Mouse (Mus musculus): Measurements from ENCODE around the gene Galk2. TPM values are rescaled to one million over a fixed set of nuclear protein-coding genes. Genes with fewer than 3 reads are reported as not detected.

Galk2 gene
- polyA plus RNA-seq, 1 experiment: 5.8 TPM

- peaks cover 85% of the 10 kb centered on the region for H3K36me3 ChIP-seq (replicated peaks; ENCODE audit: low read length)
- TF ChIP-seq FLI1 (IDR thresholded peaks at IDR 0.05; ENCODE audit: low read length): no peak
Measured at GRCm38 (mm10) chr2:125933977-125934376, 75.1 kb downstream of the Galk2 start.

GRCm38 (mm10) chr2:125936396-125936795 is 77.5 kb downstream of the Galk2 start:
- Histone ChIP-seq H3K27me3 (replicated peaks) (no peaks in the 10 kb centered on the region), H3K4me3 (replicated peaks) (no peak overlapping the region), H3K4me1 (peaks cover 91% of the 10 kb centered on the region), H3K36me3 (replicated peaks; ENCODE audit: low read length) (peaks cover 84% of the 10 kb centered on the region), H3K9me3 (no peaks in the 10 kb centered on the region)
- no peak for TF ChIP-seq GATA1 (IDR thresholded peaks at IDR 0.05; ENCODE audit: borderline replicate concordance, low read length)
- no peak for TF ChIP-seq FLI1 (IDR thresholded peaks at IDR 0.05; ENCODE audit: low read length)

More at GRCm38 (mm10) chr2:125933977-125934376, 75.1 kb downstream of the Galk2 start:
- H3K4me3 ChIP-seq (replicated peaks): no peak overlapping the region
- no peaks in the 10 kb centered on the region for H3K9me3 ChIP-seq
- H3K27me3 ChIP-seq (replicated peaks): no peaks in the 10 kb centered on the region
- peaks cover 92% of the 10 kb centered on the region for H3K4me1 ChIP-seq

GRCm38 (mm10) chr2:125938993-125939642 is 80.2 kb downstream of the Galk2 start:
- peak overlapping the region; percentile 12 for H3K4me3 ChIP-seq (replicated peaks)
- TF ChIP-seq FLI1 (IDR thresholded peaks at IDR 0.05; ENCODE audit: low read length) (no peak), GATA1 (IDR thresholded peaks at IDR 0.05; ENCODE audit: borderline replicate concordance, low read length) (no peak)
- no peaks in the 10 kb centered on the region for H3K27me3 ChIP-seq (replicated peaks)
- no peaks in the 10 kb centered on the region for H3K9me3 ChIP-seq
- peaks cover 79% of the 10 kb centered on the region for H3K36me3 ChIP-seq (replicated peaks; ENCODE audit: low read length)
- peaks cover 86% of the 10 kb centered on the region for H3K4me1 ChIP-seq

GRCm38 (mm10) chr2:125941111-125941785 is 82.3 kb downstream of the Galk2 start:
- Histone ChIP-seq H3K36me3 (replicated peaks; ENCODE audit: low read length) (peaks cover 71% of the 10 kb centered on the region), H3K4me3 (replicated peaks) (peak overlapping the region; percentile 64), H3K27me3 (replicated peaks) (no peaks in the 10 kb centered on the region), H3K9me3 (no peaks in the 10 kb centered on the region), H3K4me1 (peaks cover 69% of the 10 kb centered on the region)
- peak; percentile 87; the same call in 2 of the 3 replicates for TF ChIP-seq GATA1 (IDR thresholded peaks at IDR 0.05; ENCODE audit: borderline replicate concordance, low read length)
- no peak for TF ChIP-seq FLI1 (IDR thresholded peaks at IDR 0.05; ENCODE audit: low read length)

GRCm38 (mm10) chr2:125943301-125943700 is 84.4 kb downstream of the Galk2 start:
- TF ChIP-seq GATA1 (IDR thresholded peaks at IDR 0.05; ENCODE audit: borderline replicate concordance, low read length) (no peak), FLI1 (IDR thresholded peaks at IDR 0.05; ENCODE audit: low read length) (no peak)
- Histone ChIP-seq H3K4me3 (replicated peaks) (no peak overlapping the region), H3K9me3 (no peaks in the 10 kb centered on the region), H3K27me3 (replicated peaks) (no peaks in the 10 kb centered on the region), H3K4me1 (peaks cover 66% of the 10 kb centered on the region), H3K36me3 (replicated peaks; ENCODE audit: low read length) (peaks cover 80% of the 10 kb centered on the region)

GRCm38 (mm10) chr2:125948195-125948594 is 89.3 kb downstream of the Galk2 start:
- TF ChIP-seq GATA1 (IDR thresholded peaks at IDR 0.05; ENCODE audit: borderline replicate concordance, low read length) (no peak), FLI1 (IDR thresholded peaks at IDR 0.05; ENCODE audit: low read length) (no peak)
- peaks cover 30% of the 10 kb centered on the region for H3K4me1 ChIP-seq
- H3K4me3 ChIP-seq (replicated peaks): no peak overlapping the region
- 0 out of 2 replicates have a peak, but pooled peaks cover 4% of the 10 kb centered on the region for H3K9me3 ChIP-seq
- no peaks in the 10 kb centered on the region for H3K27me3 ChIP-seq (replicated peaks)
- H3K36me3 ChIP-seq (replicated peaks; ENCODE audit: low read length): peaks cover 72% of the 10 kb centered on the region

GRCm38 (mm10) chr2:125968811-125969210 is 109.9 kb downstream of the Galk2 start:
- Histone ChIP-seq H3K9me3 (no peaks in the 10 kb centered on the region), H3K4me3 (replicated peaks) (no peak overlapping the region), H3K36me3 (replicated peaks; ENCODE audit: low read length) (peaks cover 83% of the 10 kb centered on the region), H3K27me3 (replicated peaks) (no peaks in the 10 kb centered on the region), H3K4me1 (peaks cover 68% of the 10 kb centered on the region)
- TF ChIP-seq FLI1 (IDR thresholded peaks at IDR 0.05; ENCODE audit: low read length) (no peak), GATA1 (IDR thresholded peaks at IDR 0.05; ENCODE audit: borderline replicate concordance, low read length) (no peak)

- Histone ChIP-seq H3K36me3 (replicated peaks; ENCODE audit: low read length) (peaks cover 87% of the 10 kb centered on the region), H3K4me1 (peaks cover 71% of the 10 kb centered on the region), H3K4me3 (replicated peaks) (no peak overlapping the region), H3K27me3 (replicated peaks) (no peaks in the 10 kb centered on the region), H3K9me3 (no peaks in the 10 kb centered on the region)
- TF ChIP-seq GATA1 (IDR thresholded peaks at IDR 0.05; ENCODE audit: borderline replicate concordance, low read length) (no peak), FLI1 (IDR thresholded peaks at IDR 0.05; ENCODE audit: low read length) (no peak)
Measured at GRCm38 (mm10) chr2:125973207-125973606, 114.3 kb downstream of the Galk2 start.

- TF ChIP-seq FLI1 (IDR thresholded peaks at IDR 0.05; ENCODE audit: low read length) (no peak), GATA1 (IDR thresholded peaks at IDR 0.05; ENCODE audit: borderline replicate concordance, low read length) (no peak)
- no peak overlapping the region for H3K4me3 ChIP-seq (replicated peaks)
- H3K9me3 ChIP-seq: no peaks in the 10 kb centered on the region
- H3K36me3 ChIP-seq (replicated peaks; ENCODE audit: low read length): peaks cover 88% of the 10 kb centered on the region
- peaks cover 58% of the 10 kb centered on the region for H3K4me1 ChIP-seq
- H3K27me3 ChIP-seq (replicated peaks): no peaks in the 10 kb centered on the region
Measured at GRCm38 (mm10) chr2:125975206-125975605, 116.3 kb downstream of the Galk2 start.

- peaks cover 88% of the 10 kb centered on the region for H3K36me3 ChIP-seq (replicated peaks; ENCODE audit: low read length)
Measured at GRCm38 (mm10) chr2:125975808-125976345, 117.0 kb downstream of the Galk2 start.

More at GRCm38 (mm10) chr2:125975808-125976345, 117.0 kb downstream of the Galk2 start:
- no peak overlapping the region for H3K4me3 ChIP-seq (replicated peaks)
- H3K4me1 ChIP-seq: peaks cover 51% of the 10 kb centered on the region
- TF ChIP-seq FLI1 (IDR thresholded peaks at IDR 0.05; ENCODE audit: low read length) (no peak), GATA1 (IDR thresholded peaks at IDR 0.05; ENCODE audit: borderline replicate concordance, low read length) (no peak)
- H3K9me3 ChIP-seq: no peaks in the 10 kb centered on the region
- H3K27me3 ChIP-seq (replicated peaks): no peaks in the 10 kb centered on the region
